Mouse (Mus musculus) hindlimb bud, embryonic 11.5 days (tissue): Measurements from ENCODE around the gene C2cd2l.
"Not testable (repeated sequence)": the region's sequence is repeated elsewhere in the genome, so short reads cannot be mapped to it uniquely, and the experiment has no call there.

Experiments used
- DNase-seq: peaks from one replicate; pipeline ENCODE4 v3.0.0-alpha.2; 2012; ENCODE audit warnings: low read depth, low spot score; ENCODE audit errors: extremely low spot score

Gene C2cd2l

GRCm38 (mm10) chr9:44319887-44320798 lies at the start of gene C2cd2l:
C2cd2l (minus strand) TSS chr9:44320285.
- peak; percentile 88 for DNase-seq

DNA sequence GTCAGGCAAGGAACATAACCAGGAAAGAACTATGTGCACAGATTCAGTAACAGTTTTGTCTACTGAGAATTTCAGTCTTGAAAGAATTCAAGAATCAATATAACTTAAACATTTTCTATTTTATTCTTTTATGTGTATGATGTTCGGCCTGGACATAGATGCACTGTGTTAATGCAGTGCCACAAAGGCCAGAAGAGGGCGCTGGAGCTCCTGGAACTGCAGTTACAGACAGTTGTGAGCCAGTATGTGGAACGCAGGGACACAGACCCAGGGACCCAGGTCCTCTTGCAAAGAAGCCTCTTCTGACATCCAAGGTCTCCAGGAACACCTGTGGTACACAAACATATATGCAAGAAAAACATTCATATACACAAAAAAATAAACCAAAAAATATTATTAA lies 44.4 kb upstream of the C2cd2l start:
- DNase-seq = no peak

- not testable (repeated sequence) for DNase-seq
These were observed 41.8 kb upstream of the C2cd2l start for GRCm38 (mm10) chr9:44361931-44362330.

DNA sequence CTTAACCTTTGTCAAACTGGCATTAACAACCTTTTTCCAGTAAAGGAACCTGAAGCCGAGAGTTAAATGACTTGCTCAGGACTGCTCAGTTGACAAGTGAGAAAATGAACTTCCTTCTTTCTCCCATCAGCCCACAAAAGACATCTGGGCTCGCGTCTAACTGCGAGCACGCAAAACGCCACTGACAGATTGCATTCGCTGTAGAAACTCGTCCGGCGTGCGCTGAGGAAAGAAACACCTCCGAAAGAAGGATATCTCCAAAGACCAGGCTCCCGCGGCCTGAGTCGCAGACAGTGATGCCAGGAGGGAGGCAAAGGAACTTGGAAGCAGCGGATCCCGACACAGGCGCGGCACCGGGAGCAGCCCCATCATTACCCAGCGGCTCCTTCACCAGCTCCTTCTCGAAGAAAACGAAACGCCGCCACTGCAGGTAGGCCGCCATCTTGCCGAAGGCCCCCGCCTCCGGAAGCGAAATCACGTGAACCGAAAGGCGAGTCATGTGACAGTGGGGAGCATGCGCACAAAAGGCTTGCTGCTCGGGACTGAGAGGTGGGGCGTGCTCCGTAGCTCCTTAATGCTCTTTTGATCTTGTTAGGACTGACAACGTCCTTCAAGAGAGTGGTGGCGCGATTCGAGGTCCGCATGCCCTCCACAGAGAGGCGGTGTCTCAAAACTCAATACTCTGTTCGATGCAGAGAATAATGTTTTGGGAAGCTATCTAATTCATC lies 41.3 kb upstream of the C2cd2l start, which contains the start of gene Vps11:
Gene Vps11 (minus strand): TSS at position 481 of the 728 bp plus-strand sequence.
- DNase-seq = peak; percentile 96

GRCm38 (mm10) chr9:44357207-44357606 lies 37.1 kb upstream of the C2cd2l start:
- DNase-seq = no peak

DNA sequence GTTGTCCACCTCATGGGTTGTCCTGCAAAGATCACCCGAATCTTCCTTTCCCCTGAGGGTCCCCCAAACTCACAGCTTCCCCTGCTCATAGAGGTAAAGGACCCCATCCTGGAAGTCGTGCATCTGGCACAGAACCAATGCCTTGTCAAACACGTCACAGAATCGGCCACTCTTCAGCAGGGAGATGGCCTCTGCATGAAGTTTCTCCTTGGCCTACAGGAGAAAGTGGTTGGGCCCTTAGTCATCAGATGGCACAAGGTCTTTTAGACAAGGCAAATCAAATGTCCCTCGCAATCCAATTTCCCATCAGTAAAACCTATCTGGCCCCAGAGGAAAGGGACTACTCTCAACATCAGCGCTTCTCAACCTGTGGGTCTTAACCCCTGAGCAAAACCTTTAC lies 33.1 kb upstream of the C2cd2l start:
- no peak for DNase-seq

GRCm38 (mm10) chr9:44352337-44352736 lies 32.3 kb upstream of the C2cd2l start:
- no peak for DNase-seq

- DNase-seq = no peak
These were observed 31.3 kb upstream of the C2cd2l start for GRCm38 (mm10) chr9:44351396-44351795.

GRCm38 (mm10) chr9:44348546-44348945 lies 28.5 kb upstream of the C2cd2l start:
- no peak for DNase-seq

- DNase-seq = no peak
These were observed 27.5 kb upstream of the C2cd2l start for GRCm38 (mm10) chr9:44347621-44348020.

GRCm38 (mm10) chr9:44347166-44347565 lies 27.1 kb upstream of the C2cd2l start:
- no peak for DNase-seq

- DNase-seq = no peak
These were observed 25.7 kb upstream of the C2cd2l start for GRCm38 (mm10) chr9:44345570-44346433.

- no peak for DNase-seq
These were observed 23.8 kb upstream of the C2cd2l start, which contains the start of gene Hmbs for GRCm38 (mm10) chr9:44343781-44344421. Hmbs (minus strand) TSS chr9:44344228.

GRCm38 (mm10) chr9:44343290-44343689 lies 23.2 kb upstream of the C2cd2l start:
- DNase-seq = no peak

DNA sequence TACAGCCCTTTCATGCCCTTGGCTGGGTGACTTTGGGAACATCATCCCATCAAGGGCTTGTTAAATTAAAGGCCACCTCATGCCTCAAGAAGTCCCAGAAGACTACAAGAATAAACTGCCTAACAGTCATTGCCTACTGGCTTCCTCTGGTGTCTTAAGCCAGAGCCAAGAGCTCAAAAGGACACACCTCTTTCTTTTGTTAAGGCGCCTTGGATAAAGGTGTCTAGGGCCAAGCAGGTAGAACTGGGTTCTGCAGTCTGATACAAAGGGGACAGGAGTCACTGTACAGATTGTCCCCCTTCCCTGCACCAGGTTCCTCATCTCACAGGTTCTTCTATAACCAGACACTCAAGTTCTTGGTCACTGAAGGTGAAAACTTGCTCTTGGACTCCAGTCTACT lies 22.5 kb upstream of the C2cd2l start:
- no peak for DNase-seq

- no peak for DNase-seq
These were observed 22.1 kb upstream of the C2cd2l start for GRCm38 (mm10) chr9:44342173-44342572.

DNA sequence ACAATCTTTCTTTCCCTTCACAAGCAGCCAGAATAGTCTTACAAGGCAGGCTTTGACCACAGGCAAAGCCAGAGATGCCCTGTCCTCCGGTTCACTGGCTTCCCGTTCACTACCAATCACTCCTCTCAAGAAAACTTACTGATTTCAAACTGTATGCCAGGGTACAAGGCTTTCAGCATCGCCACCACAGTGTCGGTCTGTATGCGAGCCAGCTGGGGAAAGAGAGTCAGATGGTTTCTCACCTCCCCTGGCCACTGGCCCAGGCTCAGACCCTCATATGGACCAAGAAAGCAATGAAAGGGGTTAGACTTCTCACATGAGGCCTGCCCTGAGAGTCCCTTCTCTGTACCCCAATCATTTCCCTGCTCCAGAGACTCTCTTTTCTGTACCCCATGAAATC lies 21.4 kb upstream of the C2cd2l start:
- DNase-seq = no peak

GRCm38 (mm10) chr9:44338574-44338973 lies 18.5 kb upstream of the C2cd2l start:
- no peak for DNase-seq

DNA sequence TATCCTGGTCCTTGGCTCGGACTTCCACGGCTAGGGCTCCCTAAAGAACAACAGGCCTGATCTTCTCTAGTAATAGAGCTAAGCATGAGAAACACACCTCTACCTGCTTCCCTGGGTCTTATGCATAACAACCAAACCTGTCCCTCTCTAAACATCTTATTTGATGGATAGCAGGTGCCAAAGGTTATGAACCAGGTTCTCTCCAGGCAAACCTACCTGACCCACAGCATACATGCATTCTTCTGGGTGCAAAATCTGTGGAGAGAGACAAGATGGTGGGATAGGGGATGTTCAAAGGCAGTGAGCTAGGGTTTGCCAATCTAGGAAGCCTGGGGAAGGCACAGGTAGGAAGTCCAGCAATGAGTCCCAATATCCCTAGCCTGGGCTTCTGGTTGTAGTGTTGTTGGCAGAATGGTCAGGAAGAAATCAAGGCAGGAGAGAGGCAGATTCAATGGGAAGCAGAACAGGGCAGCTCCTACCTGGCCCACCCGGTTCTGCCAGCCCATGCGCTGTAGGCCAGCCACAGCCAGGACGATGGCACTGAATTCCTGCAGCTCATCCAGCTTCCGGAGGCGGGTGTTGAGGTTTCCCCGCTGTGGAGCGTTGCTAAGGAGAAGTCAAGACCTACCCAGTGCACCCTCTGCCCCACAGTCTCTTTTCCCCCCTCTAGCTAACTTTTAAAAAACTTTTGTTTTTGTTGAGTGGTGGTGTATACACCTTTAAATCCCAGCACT lies 17.5 kb upstream of the C2cd2l start:
- no peak for DNase-seq

DNA sequence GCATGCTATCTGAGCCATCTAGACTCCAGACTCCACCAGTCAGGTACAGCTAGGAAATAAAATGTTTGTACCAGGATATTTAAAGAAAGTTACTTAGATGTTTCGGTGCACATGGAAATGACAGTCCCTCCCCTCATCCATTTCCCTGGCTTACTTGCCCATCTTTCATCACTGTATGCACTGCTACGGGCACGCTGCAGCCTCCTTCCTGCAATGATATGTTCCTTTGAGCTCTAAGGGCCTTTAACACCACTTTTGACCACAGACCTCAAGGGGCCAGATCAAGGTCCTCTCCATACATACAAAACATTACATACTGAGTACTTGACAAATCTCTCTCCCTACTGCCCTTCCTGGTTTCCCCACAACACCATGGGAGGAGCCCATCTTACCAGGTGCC lies 16.9 kb upstream of the C2cd2l start:
- no peak for DNase-seq
